Mouse (Mus musculus) kidney, adult 10 weeks (tissue): ENCODE results near the gene Bfsp1. TPM values are rescaled to one million over a fixed set of nuclear protein-coding genes. Genes with fewer than 3 reads are reported as not detected.

Source experiments
- polyA plus RNA-seq: library from polyadenylated mRNA; stranded (reverse); fragments of 350-450 nt; fragmentation: Illumina TruSeq; extraction: RNeasy Lipid Tissue Mini Kit (QIAGEN cat#74804); gene quantifications from one replicate; pipeline ENCODE4 v1.2.3, GENCODE M21; 2014; ENCODE audit warnings: low read depth, low replicate concordance

Gene Bfsp1
- not detected for polyA plus RNA-seq

DNA sequence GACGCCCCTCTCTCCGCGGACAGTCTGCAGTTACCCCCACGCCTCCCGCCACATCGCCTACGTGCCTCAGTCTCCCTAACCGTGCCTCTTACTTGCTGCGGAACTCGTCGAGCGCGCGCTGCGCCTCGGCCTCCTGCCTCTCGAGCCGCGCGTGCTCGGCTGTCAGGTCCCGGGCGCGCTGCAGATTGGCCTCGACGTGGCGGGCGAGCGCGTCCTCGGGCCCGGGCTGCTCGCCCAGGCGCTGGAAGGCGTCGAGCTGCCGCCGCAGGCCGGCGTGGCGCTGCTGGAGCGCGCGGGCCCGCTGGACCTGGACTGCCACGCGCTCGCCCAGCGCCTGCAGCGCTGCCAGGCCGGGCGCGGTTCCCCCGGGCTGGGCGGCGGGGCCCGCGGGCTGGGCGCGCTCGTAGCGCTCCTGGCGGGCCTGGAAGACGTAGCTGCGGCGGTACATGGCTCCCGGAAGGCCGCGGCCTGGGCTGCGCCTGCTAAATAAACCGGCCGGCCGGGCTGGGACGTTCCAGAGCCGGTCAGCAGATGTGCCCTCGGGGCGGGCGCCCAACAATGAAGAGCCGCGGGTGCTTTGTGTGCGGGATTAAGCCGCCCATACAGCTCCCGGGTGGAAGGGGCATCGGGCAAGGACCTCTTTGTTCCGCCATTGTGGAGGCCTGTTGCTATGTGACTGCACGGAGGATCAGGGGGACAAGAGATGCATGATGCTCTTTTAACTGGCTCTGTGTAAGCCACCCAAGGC, at the start of gene Bfsp1:
Gene Bfsp1 (minus strand): TSS at position 690 of the 748 bp plus-strand sequence.

Other genes with a start within 250 kb of the Bfsp1 start
- gene Dstn, start 52.1 kb upstream of the Bfsp1 start, polyA plus RNA-seq: 862 TPM
- 72.6 TPM for gene Rrbp1, start 148.1 kb upstream of the Bfsp1 start, polyA plus RNA-seq
- not detected for gene Banf2, start 169.9 kb upstream of the Bfsp1 start, polyA plus RNA-seq